Mouse (Mus musculus) limb, embryonic 10.5 days (tissue): ENCODE measurements around the gene Gm5751. TPM values are rescaled to one million over a fixed set of nuclear protein-coding genes. Genes with fewer than 3 reads are reported as not detected.
"Not testable (repeated sequence)": the region's sequence is repeated elsewhere in the genome, so short reads cannot be mapped to it uniquely, and the experiment has no call there.

Source experiments
- DNase-seq: peaks from one replicate; pipeline ENCODE4 v3.0.0-alpha.2; 2017; ENCODE audit warnings: low spot score
- H3K27ac ChIP-seq: fragments of 300-500 bp; sonication (generic); 2 replicates; pipeline ENCODE4 v1.5.1; 2016; ENCODE audit warnings: mild to moderate bottlenecking
- H3K27me3 ChIP-seq: fragments of 300-500 bp; sonication (generic); 2 replicates; pipeline ENCODE4 v1.6.1; 2016; ENCODE audit warnings: low read depth, mild to moderate bottlenecking; ENCODE audit not compliant: poor library complexity, severe bottlenecking
- H3K36me3 ChIP-seq: fragments of 300-500 bp; sonication (generic); 2 replicates; pipeline ENCODE4 v1.6.1; 2016; ENCODE audit warnings: mild to moderate bottlenecking, moderate library complexity
- H3K4me1 ChIP-seq: fragments of 300-500 bp; sonication (generic); 2 replicates; pipeline ENCODE4 v1.6.1; 2016
- H3K4me3 ChIP-seq: fragments of 300-500 bp; sonication (generic); 2 replicates; pipeline ENCODE4 v1.5.1; 2016; ENCODE audit warnings: mild to moderate bottlenecking, moderate library complexity
- H3K9me3 ChIP-seq: fragments of 300-500 bp; sonication (generic); replicated peaks from 2 replicates; pipeline ENCODE4 v1.6.1; 2016; ENCODE audit warnings: mild to moderate bottlenecking
- WGBS: fragments of 180-500 bp; shearing (Covaris S2); methylation state at CpG from one replicate; pipeline ENCODE4 v1.1.7; 2016; 5-methylcytosine and 5-hydroxymethylcytosine counted together
- polyA plus RNA-seq: library from polyadenylated mRNA; unstranded; fragments of >200 nt; fragmentation: Nextera tagmentation; extraction: Ambion mirVana; gene quantifications from 2 replicates; pipeline ENCODE4 v1.2.1, GENCODE M21; 2016

Gm5751 gene
- not detected in 2 replicates for polyA plus RNA-seq

DNA sequence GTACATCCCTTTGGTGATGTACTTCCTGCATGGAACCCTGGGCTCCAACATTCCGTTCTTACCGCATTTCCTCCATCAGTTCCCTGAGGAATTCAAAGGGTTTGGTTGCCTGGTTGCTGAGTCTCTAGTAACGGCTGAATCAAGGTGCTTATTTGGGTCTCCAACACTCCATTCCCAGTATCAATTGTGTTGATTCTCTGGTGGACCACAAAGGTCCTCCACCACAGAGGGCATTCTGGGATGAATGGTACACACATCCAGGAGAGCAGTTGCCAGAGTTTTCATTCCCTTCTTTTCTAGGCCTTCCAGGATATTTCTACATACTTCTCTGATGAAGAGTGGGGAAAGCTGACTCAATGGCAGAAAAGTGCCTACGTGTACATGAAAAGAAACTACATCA is at the start of gene Gm5751:
Gm5751 (plus strand) TSS at position 301 of the 400 bp plus-strand sequence.
- not testable (repeated sequence) for H3K27me3 ChIP-seq, H3K27ac ChIP-seq, H3K9me3 ChIP-seq, H3K36me3 ChIP-seq, H3K4me3 ChIP-seq, DNase-seq, H3K4me1 ChIP-seq
- WGBS: 90% methylated on average over 3 of the region's 4 CpGs

- Histone ChIP-seq H3K27me3 (no peaks in the 10 kb centered on the region), H3K36me3 (no peaks in the 10 kb centered on the region), H3K9me3 (no peaks in the 10 kb centered on the region), H3K4me3 (no peak overlapping the region), H3K27ac (no peak overlapping the region), H3K4me1 (no peaks in the 10 kb centered on the region)
- peak; percentile 35 for DNase-seq
Measured at GRCm38 (mm10) chrX:8832043-8832442, 42.0 kb upstream of the Gm5751 start.

GRCm38 (mm10) chrX:8843694-8844093 is 30.4 kb upstream of the Gm5751 start, which contains the start of gene Gm6592:
Gm6592 (plus strand) TSS chrX:8843994.
- Histone ChIP-seq H3K36me3 (no peaks in the 10 kb centered on the region), H3K27me3 (no peaks in the 10 kb centered on the region), H3K4me3 (no peak within 1 kb of the TSS), H3K4me1 (no peaks in the 10 kb centered on the region), H3K27ac (no peak within 1 kb of the TSS), H3K9me3 (no peaks in the 10 kb centered on the region)
- 74% methylated on average over 1 of the region's 1 CpGs for WGBS
- DNase-seq: no peak

- H3K9me3 ChIP-seq: no peaks in the 10 kb centered on the region
- H3K27ac ChIP-seq: no peak overlapping the region
- no peaks in the 10 kb centered on the region for H3K4me1 ChIP-seq
- 93% methylated on average over 10 of the region's 10 CpGs for WGBS
- H3K36me3 ChIP-seq: no peaks in the 10 kb centered on the region
- no peaks in the 10 kb centered on the region for H3K27me3 ChIP-seq
- no peak overlapping the region for H3K4me3 ChIP-seq
- DNase-seq: no peak
Measured at GRCm38 (mm10) chrX:8852486-8852885, 21.6 kb upstream of the Gm5751 start.

GRCm38 (mm10) chrX:8864331-8864730 is 9.7 kb upstream of the Gm5751 start:
- H3K36me3 ChIP-seq, H3K4me3 ChIP-seq, H3K4me1 ChIP-seq, H3K9me3 ChIP-seq, H3K27ac ChIP-seq, H3K27me3 ChIP-seq: not testable (repeated sequence)
- 4% methylated on average over 3 of the region's 3 CpGs for WGBS
- peak; percentile 61 for DNase-seq

- Histone ChIP-seq H3K27me3 (no peaks in the 10 kb centered on the region), H3K4me3 (no peak overlapping the region), H3K27ac (no peak overlapping the region), H3K36me3 (peaks cover 4% of the 10 kb centered on the region; the same call in 1 of the 2 replicates), H3K4me1 (no peaks in the 10 kb centered on the region), H3K9me3 (no peaks in the 10 kb centered on the region)
- WGBS: 77% methylated on average over 4 of the region's 4 CpGs
- DNase-seq: no peak
Measured at GRCm38 (mm10) chrX:8884336-8884735, 10.3 kb downstream of the Gm5751 start.

GRCm38 (mm10) chrX:8891975-8892342 is 17.9 kb downstream of the Gm5751 start:
- Histone ChIP-seq H3K4me1 (no peaks in the 10 kb centered on the region), H3K27ac (peak overlapping the region; percentile 90), H3K9me3 (no peaks in the 10 kb centered on the region), H3K4me3 (peak overlapping the region; percentile 61), H3K27me3 (0 out of 2 replicates have a peak, but pooled peaks cover 7% of the 10 kb centered on the region), H3K36me3 (peaks cover 4% of the 10 kb centered on the region; the same call in 1 of the 2 replicates)
- no peak for DNase-seq
- WGBS: 54% methylated on average over 3 of the region's 9 CpGs

GRCm38 (mm10) chrX:8892343-8893155 is 18.5 kb downstream of the Gm5751 start, which contains the start of gene B630019K06Rik:
B630019K06Rik (plus strand) TSS chrX:8892382.
- Histone ChIP-seq H3K9me3 (no peaks in the 10 kb centered on the region), H3K27ac (peak within 1 kb of the TSS; percentile 90), H3K4me1 (no peaks in the 10 kb centered on the region), H3K27me3 (0 out of 2 replicates have a peak, but pooled peaks cover 7% of the 10 kb centered on the region), H3K36me3 (peaks cover 4% of the 10 kb centered on the region; the same call in 1 of the 2 replicates), H3K4me3 (peak within 1 kb of the TSS; percentile 61)
- DNase-seq: peak; percentile 63
- 17% methylated on average over 59 of the region's 95 CpGs for WGBS

DNA sequence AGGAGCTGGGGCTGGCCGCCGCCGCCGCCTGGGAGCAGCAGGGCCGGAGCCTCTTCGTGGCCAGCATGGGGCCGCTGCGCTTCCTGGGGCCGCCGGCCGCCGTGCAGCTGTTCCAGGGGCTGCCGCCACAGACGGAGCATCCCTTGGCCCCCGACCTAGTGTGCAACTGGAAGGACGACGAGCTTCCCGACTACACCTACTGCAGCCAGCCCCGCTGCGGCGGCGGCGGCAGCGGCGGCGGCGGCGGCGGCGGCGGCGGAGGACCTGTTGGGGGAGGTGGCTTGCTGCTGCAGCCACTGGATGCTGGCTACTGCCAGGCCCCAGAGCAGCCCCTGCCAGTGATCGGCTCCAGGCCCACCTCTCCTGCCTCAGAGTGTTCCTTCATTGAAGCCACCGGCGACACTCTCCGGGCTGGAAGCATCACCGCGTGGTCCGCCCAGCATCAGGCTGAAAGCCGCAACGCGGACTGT is 19.2 kb downstream of the Gm5751 start:
- Histone ChIP-seq H3K27me3 (0 out of 2 replicates have a peak, but pooled peaks cover 7% of the 10 kb centered on the region), H3K4me1 (no peaks in the 10 kb centered on the region), H3K9me3 (no peaks in the 10 kb centered on the region), H3K27ac (peak overlapping the region; percentile 90), H3K36me3 (no peaks in the 10 kb centered on the region), H3K4me3 (peak overlapping the region; percentile 61)
- 15% methylated on average over 17 of the region's 42 CpGs for WGBS
- peak; percentile 55 for DNase-seq

GRCm38 (mm10) chrX:8900823-8901222 is 26.8 kb downstream of the Gm5751 start:
- H3K27me3 ChIP-seq: no peaks in the 10 kb centered on the region
- no peaks in the 10 kb centered on the region; the same call in 1 of the 2 replicates for H3K9me3 ChIP-seq
- H3K4me1 ChIP-seq: peaks cover 5% of the 10 kb centered on the region
- no peak overlapping the region for H3K27ac ChIP-seq
- H3K36me3 ChIP-seq: no peaks in the 10 kb centered on the region
- 86% methylated on average over 4 of the region's 4 CpGs for WGBS
- no peak overlapping the region for H3K4me3 ChIP-seq
- no peak for DNase-seq

DNA sequence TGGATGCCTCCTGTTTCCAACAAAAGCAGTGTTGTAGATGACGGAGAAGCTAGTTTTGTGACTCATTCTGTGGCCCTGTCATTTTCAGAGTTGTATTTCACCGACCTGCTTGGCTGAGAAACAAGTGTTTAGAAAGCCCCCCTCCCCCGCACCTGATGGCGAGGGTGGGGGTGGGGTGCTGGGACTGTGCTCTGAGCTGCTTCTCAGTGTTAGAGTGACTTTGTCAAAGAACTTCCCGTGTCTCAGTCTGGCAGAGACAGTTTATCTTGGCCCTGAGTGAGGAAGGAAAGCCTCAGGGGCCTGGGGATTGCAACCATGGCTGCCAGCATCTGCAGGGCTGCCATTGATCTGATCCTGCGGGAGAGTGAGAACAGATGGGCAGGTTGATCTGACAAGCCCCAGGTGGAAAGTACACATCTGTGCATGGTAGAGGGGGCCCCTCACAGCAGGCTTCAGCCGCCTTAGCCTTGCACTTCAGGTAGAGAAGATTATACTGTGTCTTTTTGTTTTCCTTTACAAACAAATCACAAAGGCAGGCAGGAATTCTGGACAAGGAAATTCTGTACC is 27.9 kb downstream of the Gm5751 start:
- no peak for DNase-seq
- Histone ChIP-seq H3K27me3 (no peaks in the 10 kb centered on the region), H3K36me3 (no peaks in the 10 kb centered on the region), H3K9me3 (no peaks in the 10 kb centered on the region; the same call in 1 of the 2 replicates), H3K27ac (0 out of 2 replicates have a peak overlapping the region, but pooled peaks have one; percentile 25), H3K4me1 (peaks cover 5% of the 10 kb centered on the region), H3K4me3 (no peak overlapping the region)
- WGBS: 34% methylated on average over 7 of the region's 7 CpGs

DNA sequence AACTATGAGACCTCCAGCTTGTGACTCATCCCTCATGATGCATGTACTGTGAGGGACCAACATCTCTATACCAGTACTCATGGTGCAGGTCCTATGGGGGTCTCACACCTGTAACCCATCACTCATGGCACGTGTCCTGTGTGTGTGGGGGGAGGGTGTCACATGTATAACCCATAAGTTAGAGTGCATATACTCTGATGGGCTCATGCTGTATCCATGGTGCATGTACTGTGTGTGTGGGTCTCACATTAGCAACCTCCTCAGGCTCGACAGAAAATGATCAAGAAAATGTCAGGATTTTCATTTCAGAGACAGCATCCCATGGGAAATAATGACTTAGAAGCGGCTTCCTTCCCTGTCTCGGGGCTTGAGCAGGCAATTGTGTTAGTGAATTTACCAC is 47.0 kb downstream of the Gm5751 start:
- Histone ChIP-seq H3K4me3 (no peak overlapping the region), H3K27ac (no peak overlapping the region), H3K4me1 (no peaks in the 10 kb centered on the region), H3K9me3 (no peaks in the 10 kb centered on the region), H3K27me3 (no peaks in the 10 kb centered on the region), H3K36me3 (no peaks in the 10 kb centered on the region)
- 90% methylated on average over 4 of the region's 4 CpGs for WGBS
- DNase-seq: no peak
